Mouse (Mus musculus) thymus, adult 2 months (tissue): ENCODE results near the gene Hdac9. TPM values are rescaled to one million over a fixed set of nuclear protein-coding genes. Genes with fewer than 3 reads are reported as not detected.

ENCODE experiments used
- DNase-seq: peaks from one replicate; pipeline ENCODE4 v3.0.0; 2021
- H3K27ac ChIP-seq: fragments of 200-500 bp; 2 replicates; pipeline ENCODE4 v1.5.1; 2012; ENCODE audit warnings: low read length, control low read depth; ENCODE audit not compliant: control insufficient read depth, insufficient read depth
- H3K27me3 ChIP-seq: fragments of 200-500 bp; 2 replicates; pipeline ENCODE4 v1.6.1; 2012; ENCODE audit warnings: mild to moderate bottlenecking, low read length, moderate library complexity, mixed read lengths; ENCODE audit not compliant: control insufficient read depth, insufficient read depth
- H3K36me3 ChIP-seq: fragments of 200-500 bp; 2 replicates; pipeline ENCODE4 v1.6.1; 2012; ENCODE audit warnings: mild to moderate bottlenecking, low read length, moderate library complexity; ENCODE audit not compliant: control insufficient read depth, insufficient read depth
- H3K4me1 ChIP-seq: fragments of 200-500 bp; replicated peaks from 2 replicates; pipeline ENCODE4 v1.6.1; 2012; ENCODE audit warnings: low read length; ENCODE audit not compliant: control insufficient read depth, insufficient read depth
- H3K4me3 ChIP-seq: fragments of 200-500 bp; 2 replicates; pipeline ENCODE4 v1.5.1; 2012; ENCODE audit warnings: mild to moderate bottlenecking, low read length, control low read depth, moderate library complexity; ENCODE audit not compliant: control insufficient read depth, insufficient read depth
- CTCF ChIP-seq: fragments of 200-500 bp; IDR thresholded peaks from 2 replicates; pipeline ENCODE4 v1.5.1; 2012; ENCODE audit warnings: mild to moderate bottlenecking, control low read depth, low read length, moderate library complexity, borderline replicate concordance; ENCODE audit not compliant: control insufficient read depth, poor library complexity, insufficient read depth; ENCODE audit errors: extremely low read depth
- POLR2A ChIP-seq: fragments of 200-500 bp; IDR thresholded peaks from 2 replicates; pipeline ENCODE4 v1.6.1; 2012; ENCODE audit warnings: mild to moderate bottlenecking, low read length, control low read depth, moderate library complexity; ENCODE audit not compliant: control insufficient read depth, poor library complexity, insufficient read depth; ENCODE audit errors: extremely low read depth
- WGBS: fragments of 180-500 bp; shearing (Covaris S2); methylation state at CpG from one replicate; pipeline ENCODE4 v1.1.7; 2018; 5-methylcytosine and 5-hydroxymethylcytosine counted together
- polyA plus RNA-seq: library from polyadenylated mRNA; depleted of rRNA; stranded (reverse); fragments of >200 nt; gene quantifications from 2 replicates; pipeline ENCODE4 v1.2.3, GENCODE M21; 2012

Hdac9 gene
- polyA plus RNA-seq, 1 experiment: 1.9 TPM

- 93% methylated on average over 8 of the region's 8 CpGs for WGBS
- no peak for TF ChIP-seq CTCF
- TF ChIP-seq POLR2A: no peak
- DNase-seq: no peak
These were observed 418.6 kb downstream of the Hdac9 start for GRCm38 (mm10) chr12:34498331-34498730.

GRCm38 (mm10) chr12:34497702-34498101 lies 419.2 kb downstream of the Hdac9 start:
- TF ChIP-seq POLR2A: no peak
- no peak for TF ChIP-seq CTCF
- no peak overlapping the region for H3K4me3 ChIP-seq
- H3K4me1 ChIP-seq: no peaks in the 10 kb centered on the region
- WGBS: 84% methylated on average over 3 of the region's 3 CpGs
- DNase-seq: no peak
- H3K36me3 ChIP-seq: no peaks in the 10 kb centered on the region
- H3K27ac ChIP-seq: no peak overlapping the region
- H3K27me3 ChIP-seq: no peaks in the 10 kb centered on the region

More at GRCm38 (mm10) chr12:34498331-34498730, 418.6 kb downstream of the Hdac9 start:
- Histone ChIP-seq H3K27ac (no peak overlapping the region), H3K36me3 (no peaks in the 10 kb centered on the region), H3K4me3 (no peak overlapping the region), H3K4me1 (no peaks in the 10 kb centered on the region), H3K27me3 (no peaks in the 10 kb centered on the region)

GRCm38 (mm10) chr12:34495940-34496339 lies 421.0 kb downstream of the Hdac9 start:
- no peak for DNase-seq
- Histone ChIP-seq H3K27ac (no peak overlapping the region), H3K36me3 (no peaks in the 10 kb centered on the region), H3K27me3 (no peaks in the 10 kb centered on the region), H3K4me1 (no peaks in the 10 kb centered on the region), H3K4me3 (no peak overlapping the region)
- WGBS: 41% methylated on average over 3 of the region's 3 CpGs
- TF ChIP-seq POLR2A: no peak
- no peak for TF ChIP-seq CTCF

- Histone ChIP-seq H3K4me1 (no peaks in the 10 kb centered on the region), H3K4me3 (no peak overlapping the region), H3K27me3 (no peaks in the 10 kb centered on the region), H3K36me3 (no peaks in the 10 kb centered on the region), H3K27ac (no peak overlapping the region)
- DNase-seq: no peak
- TF ChIP-seq CTCF (no peak), POLR2A (no peak)
These were observed 427.3 kb downstream of the Hdac9 start for GRCm38 (mm10) chr12:34489629-34490028.

GRCm38 (mm10) chr12:34487666-34488065 lies 429.2 kb downstream of the Hdac9 start:
- H3K4me3 ChIP-seq: no peak overlapping the region
- no peak overlapping the region for H3K27ac ChIP-seq
- no peaks in the 10 kb centered on the region for H3K4me1 ChIP-seq
- no peaks in the 10 kb centered on the region for H3K27me3 ChIP-seq
- TF ChIP-seq CTCF (no peak), POLR2A (no peak)
- DNase-seq: no peak
- 100% methylated on average over 1 of the region's 1 CpGs for whole genome bisulfite sequencing
- no peaks in the 10 kb centered on the region for H3K36me3 ChIP-seq

GRCm38 (mm10) chr12:34487021-34487420 lies 429.9 kb downstream of the Hdac9 start:
- no peak for DNase-seq
- Histone ChIP-seq H3K27me3 (no peaks in the 10 kb centered on the region), H3K4me1 (no peaks in the 10 kb centered on the region), H3K27ac (no peak overlapping the region), H3K4me3 (no peak overlapping the region), H3K36me3 (no peaks in the 10 kb centered on the region)
- TF ChIP-seq POLR2A (no peak), CTCF (no peak)
- WGBS: 89% methylated on average over 3 of the region's 3 CpGs

GRCm38 (mm10) chr12:34486016-34486415 lies 430.9 kb downstream of the Hdac9 start:
- Histone ChIP-seq H3K4me1 (no peaks in the 10 kb centered on the region), H3K27me3 (no peaks in the 10 kb centered on the region), H3K36me3 (no peaks in the 10 kb centered on the region), H3K27ac (no peak overlapping the region), H3K4me3 (no peak overlapping the region)
- no peak for TF ChIP-seq POLR2A
- no peak for TF ChIP-seq CTCF
- 33% methylated on average over 2 of the region's 2 CpGs for WGBS
- DNase-seq: no peak

GRCm38 (mm10) chr12:34481702-34482101 lies 435.2 kb downstream of the Hdac9 start:
- TF ChIP-seq POLR2A (no peak), CTCF (no peak)
- Histone ChIP-seq H3K36me3 (no peaks in the 10 kb centered on the region), H3K27me3 (no peaks in the 10 kb centered on the region), H3K4me3 (no peak overlapping the region), H3K4me1 (no peaks in the 10 kb centered on the region), H3K27ac (no peak overlapping the region)
- no peak for DNase-seq
- WGBS: 97% methylated on average over 5 of the region's 5 CpGs
